Mouse (Mus musculus) cerebellum, adult 8-10 months (tissue): ENCODE results near the gene Scn5a.

Experiments
- DNase-seq: peaks from one replicate; pipeline ENCODE4 v3.0.0; 2022

Gene Scn5a

DNA sequence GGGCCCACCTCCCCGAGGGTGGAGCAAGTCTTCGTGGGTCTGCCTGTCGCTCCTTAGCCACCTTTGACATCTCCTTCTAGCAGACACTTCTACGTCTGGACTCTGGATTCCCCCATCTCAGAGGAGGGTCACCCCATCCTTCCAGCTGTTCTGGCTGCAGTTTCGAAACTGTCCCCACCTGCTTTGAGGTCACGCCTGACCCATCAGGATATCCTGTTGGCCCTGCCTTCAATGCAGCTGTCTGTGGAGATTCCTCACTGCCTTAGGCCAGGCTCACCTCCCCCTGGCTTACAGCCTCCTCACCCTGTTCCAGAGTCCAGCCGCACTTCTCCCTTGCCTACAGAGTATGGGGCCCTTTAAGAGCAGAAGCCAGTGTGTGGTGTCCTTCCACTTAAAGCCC lies 79.9 kb downstream of the Scn5a start:
- no peak for DNase-seq

DNA sequence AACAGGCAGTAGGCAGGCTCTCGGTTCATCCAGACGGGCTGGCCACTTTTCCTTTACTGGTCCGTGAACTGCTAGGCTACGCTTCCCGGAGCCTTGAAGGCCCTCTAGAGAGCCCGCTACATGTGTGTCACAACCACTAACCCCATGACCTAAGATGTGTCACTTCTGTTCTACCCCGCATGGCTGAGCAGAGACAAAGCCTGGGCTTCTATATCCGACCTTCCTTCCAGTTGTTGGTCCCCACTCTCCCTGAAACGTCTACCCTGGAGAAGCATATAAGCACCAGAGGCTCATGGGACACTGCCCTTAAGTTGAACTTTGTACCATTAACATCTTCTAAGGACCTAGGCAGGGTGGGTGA lies 80.6 kb downstream of the Scn5a start:
- DNase-seq = no peak

DNA sequence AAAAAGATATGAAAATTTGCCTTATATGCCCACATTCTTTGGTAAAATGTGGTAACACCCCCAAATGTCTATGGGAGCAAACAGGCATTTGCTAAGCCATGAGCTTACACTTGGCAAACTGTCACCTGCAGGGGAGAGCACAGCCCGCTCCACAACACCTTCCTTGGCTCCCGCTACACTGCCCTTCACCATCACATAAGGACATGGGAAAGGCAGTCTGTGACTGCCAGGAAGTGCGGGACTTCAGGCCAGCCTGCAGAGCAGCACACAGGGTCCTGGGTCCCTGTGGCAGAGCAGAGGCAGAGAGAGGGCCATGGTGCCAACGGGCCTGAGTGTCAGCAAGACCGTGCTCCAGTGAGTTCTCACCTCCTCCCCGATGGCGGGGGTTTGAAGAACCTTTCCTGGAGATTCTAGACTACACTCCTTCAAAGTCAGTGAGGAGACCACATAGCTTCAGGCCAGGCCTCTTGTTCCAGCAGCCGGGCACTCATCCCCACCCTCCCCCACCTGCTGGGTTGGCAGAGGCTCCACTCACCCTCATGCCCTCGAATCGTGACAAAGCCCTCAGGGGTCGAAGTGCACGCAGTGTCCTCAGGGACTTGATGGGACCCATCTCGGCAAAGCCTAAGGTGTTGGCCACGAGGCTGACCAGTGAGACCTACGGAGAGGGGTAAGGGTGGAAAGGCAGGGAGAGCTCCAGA lies 81.1 kb downstream of the Scn5a start:
- DNase-seq = no peak

- no peak for DNase-seq
Observed at GRCm38 (mm10) chr9:119496960-119497359, 81.9 kb downstream of the Scn5a start.

DNA sequence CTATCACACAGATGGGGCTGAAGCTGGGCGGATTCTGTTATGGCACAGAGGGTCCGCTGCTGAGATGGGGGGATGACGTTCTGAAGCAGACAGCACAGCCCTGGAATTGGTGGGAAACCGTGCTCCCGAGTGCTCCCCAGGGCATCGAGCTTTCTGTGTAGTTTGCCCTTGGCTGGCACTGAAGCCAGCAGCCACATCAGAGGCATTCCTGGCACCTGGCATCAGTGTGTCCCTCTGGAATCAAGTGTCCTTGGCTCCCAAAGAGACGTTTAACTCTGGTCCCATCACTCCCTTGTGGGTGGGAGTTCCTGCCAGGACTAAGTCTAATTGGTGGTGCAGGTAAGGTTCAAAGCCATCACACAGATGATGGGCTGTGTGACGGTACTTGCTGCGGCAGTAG lies 82.5 kb downstream of the Scn5a start:
- DNase-seq = no peak

GRCm38 (mm10) chr9:119484868-119485267 lies 93.9 kb downstream of the Scn5a start:
- DNase-seq = no peak

GRCm38 (mm10) chr9:119484420-119484819 lies 94.4 kb downstream of the Scn5a start:
- no peak for DNase-seq

DNA sequence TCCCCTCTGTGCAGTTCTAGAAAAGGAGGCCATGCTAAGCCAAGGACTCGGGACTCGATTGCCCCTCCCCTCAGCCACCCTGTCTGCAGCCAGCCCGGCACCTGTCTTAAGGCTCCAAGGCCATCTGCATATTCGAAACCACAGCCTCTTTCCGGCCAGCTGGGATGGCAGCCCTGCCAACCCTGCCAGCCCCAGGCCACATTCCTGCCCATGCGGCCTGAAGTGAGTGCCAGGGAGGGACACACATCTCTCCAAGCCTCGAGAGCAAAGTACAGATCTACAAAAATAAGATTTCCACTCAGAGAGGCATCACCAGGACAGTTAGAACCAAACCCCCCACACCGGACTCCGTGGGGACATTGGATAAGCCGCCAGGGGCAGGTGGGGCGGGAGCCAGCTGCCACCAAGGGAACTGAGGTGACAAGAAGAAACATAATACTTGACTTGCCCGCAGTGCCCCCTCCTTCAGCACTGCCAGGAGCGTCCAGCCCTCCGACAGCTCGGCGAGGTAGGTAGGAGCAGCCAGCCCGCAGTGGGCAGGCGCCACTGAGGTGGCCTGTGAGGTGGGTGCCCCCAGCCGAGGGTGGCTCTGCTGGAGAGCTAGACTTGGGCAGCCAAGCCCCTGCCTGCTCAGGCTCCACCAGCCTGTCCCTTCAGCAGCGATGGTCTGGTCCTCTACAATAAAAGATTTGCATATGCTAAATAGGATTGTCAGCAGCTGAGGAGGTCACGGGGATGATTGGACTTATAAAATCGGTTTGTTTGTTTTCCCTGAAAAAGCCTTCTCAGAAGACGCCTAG lies 95.1 kb downstream of the Scn5a start:
- DNase-seq = no peak

- no peak for DNase-seq
Observed at GRCm38 (mm10) chr9:119481612-119482011, 97.2 kb downstream of the Scn5a start.

DNA sequence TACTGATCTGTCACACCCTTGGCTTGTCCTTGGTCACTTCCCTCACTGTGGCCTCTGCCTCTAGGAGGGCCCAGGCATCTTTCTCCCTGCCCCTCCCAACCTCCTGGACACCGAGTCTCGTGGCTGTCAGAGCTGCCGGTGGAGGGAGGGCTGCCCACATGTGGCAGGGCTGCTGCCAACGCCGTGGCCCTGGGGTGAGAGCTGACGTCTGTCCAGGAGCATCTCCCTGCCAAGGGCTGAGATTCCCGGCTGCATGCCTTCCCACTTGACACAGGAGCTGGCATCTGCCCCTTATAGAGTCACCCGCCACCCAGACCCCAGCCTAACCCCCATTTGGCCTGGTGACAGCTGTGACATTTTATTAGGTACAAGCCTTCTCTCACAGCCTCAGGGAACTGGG lies 99.5 kb downstream of the Scn5a start:
- DNase-seq = no peak

DNA sequence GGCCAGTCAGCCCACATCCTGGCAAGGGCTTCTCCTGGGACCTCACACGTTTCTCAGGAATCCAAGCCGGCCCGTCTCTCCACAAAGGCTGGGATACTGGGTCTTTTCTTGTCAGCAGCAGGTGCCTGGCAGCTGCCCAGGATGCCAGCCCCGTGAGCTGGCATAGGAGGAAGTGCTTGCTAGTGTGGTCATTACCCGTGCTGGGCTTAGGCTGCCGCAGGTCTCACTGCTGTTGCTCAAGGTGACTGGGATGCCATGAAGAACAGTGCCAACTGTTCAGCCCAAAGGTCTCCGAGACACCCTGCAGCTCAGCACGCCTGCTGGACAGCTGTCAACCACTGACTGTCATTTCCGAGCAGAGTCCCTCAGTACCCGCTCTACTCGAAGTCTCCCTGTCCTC lies 100.5 kb downstream of the Scn5a start:
- DNase-seq = no peak

DNA sequence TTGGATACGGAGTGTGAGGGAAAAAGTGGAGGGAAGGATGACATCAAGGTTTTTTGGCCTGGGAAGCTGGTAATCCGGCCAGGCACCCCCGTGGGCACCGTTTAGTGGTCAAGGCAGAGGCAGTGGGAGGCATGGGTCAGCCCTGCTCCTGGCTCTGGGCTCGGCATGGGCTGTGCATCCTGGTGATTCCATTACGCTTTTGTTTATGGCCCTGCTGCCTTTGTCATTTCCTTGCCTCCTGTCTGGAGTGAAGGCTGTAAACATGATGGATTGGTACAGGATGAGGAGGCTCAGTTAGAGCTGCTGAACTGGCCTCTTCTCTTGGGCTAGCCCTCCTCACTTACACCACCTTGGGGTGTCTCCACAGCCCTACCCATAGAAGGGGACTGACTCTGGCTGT lies 101.1 kb downstream of the Scn5a start:
- no peak for DNase-seq

DNA sequence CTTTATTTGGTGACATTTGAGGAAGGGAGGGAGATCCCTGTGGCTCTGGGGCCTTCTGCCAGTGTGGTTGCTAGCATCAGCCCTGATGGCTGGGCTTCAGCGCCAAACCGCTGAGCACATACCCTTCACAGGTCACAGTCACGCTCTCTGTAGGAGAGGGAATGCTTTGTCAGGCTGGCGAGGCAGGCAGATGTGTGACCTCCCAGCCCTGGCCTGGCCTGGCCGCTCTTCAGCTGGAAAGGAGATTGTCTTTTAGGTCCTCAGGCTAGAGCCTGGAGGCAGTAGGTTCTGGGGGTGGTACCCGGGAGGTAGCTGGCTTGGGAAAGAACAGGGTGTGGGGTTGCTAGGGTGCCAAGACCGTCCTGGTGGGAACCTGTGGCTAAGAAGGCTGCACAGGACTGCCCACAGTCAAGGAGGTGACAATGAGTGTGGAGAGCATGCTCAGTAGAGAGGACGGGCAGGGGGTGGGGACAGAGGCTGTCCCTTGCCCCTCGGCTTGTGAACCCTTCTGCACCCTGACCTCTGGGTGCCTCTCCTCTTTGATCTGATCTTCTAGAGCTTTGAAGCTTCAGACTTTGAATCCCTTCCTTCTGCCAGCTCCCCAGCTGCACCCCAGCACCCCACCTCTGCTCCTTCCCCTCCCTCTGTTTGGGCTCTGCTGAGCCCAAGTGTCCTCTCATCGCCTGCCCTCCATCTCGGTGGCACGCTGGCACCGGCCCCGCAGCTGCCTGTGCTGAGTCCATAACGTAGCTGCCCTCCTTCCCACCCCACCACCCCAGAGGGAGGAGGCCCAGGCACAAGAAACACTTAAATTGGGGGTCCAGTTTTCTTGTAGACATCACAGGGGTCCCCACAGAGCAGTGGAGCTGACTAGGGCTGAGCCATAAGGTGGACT lies 103.9 kb downstream of the Scn5a start:
- no peak for DNase-seq

DNA sequence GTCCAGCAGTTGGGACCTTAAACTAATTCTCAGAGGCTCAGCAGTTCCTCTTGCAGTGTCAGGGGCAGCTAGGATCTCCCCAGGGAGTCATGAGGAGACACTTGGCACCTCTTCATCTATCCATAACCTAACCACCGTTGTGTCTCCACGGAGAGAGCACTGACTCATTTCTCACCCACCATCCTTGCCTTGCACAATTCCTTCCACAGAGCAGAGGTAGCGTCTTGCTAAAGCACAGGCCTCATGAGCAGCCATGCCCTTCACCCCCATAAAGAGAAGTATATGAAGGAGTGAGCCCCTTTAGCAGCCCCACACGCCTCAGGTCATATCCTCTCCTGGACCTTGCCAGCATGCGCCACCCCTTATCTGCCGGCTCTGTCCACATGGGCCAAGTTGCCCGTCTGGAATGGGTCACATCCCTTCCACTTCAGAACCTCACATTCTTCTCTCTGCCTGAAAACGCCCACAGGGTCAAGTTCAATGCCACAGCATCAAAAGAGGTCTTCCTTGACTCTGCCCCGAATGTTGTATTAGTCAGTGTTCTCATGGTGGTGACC lies 105.1 kb downstream of the Scn5a start:
- no peak for DNase-seq

DNA sequence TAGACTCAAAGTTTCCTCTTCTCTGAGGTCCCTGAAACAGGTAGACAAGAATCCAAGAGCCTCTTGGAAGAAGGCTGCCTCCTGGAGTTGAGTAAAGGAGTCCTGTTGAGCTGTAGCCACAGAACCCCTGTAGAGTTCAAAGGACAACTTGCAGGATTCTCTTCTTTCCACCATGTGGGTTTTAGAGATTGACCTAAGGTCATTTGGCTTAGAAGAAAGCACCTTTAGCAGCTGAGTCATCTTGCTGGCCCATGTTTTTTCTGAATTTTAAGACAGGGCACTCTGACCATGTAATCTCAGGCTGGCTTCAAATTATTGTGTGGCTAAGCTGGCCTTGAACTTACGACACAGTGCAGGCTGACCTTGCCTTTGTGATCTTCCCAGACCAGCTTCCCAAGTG lies 105.8 kb downstream of the Scn5a start:
- no peak for DNase-seq

- no peak for DNase-seq
Observed at GRCm38 (mm10) chr9:119472412-119472918, 106.4 kb downstream of the Scn5a start.

GRCm38 (mm10) chr9:119469691-119470353 lies 109.0 kb downstream of the Scn5a start:
- DNase-seq = no peak

DNA sequence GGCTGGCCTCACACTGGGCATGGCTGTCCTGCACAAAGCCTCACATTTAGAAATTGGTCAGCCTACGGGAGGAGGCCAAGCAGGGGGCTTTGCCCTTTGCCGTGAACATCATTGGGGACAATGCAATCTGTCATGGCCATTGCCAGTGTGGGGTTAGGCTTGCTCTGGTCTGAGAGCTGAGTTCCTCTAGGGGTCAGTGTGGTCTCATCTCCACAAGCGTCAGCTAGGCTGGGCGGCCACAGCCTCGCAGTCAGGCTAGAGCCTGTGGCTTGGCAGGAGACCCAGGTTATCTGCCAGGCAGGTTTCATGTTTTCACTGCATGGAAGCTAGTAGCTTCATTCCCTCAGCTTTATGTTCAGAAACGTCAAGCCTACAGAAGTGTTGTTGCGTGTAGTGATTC lies 113.2 kb downstream of the Scn5a start:
- no peak for DNase-seq

DNA sequence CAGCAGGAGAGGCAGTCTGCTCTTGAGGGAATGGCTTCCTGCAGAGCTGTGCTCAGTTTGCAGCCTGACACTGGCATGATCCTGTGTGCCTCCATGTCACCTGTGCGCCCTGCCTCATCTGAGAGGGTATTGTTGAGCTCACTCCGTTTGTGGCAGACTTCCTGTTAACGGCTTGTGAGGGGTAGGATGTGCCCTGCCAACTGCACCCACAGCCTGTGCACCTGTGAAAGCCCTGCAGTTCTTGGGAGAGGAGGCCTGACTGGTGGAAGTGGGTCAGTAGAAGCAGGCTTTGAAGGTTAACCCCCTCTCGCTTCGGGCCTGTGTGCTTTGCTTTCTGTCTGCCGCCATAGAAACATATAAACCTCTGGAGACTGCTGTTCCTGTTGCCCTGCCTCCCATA lies 113.8 kb downstream of the Scn5a start:
- no peak for DNase-seq

GRCm38 (mm10) chr9:119460410-119460809 lies 118.4 kb downstream of the Scn5a start:
- peak; percentile 54 for DNase-seq

- no peak for DNase-seq
Observed at GRCm38 (mm10) chr9:119457122-119457521, 121.7 kb downstream of the Scn5a start.

DNA sequence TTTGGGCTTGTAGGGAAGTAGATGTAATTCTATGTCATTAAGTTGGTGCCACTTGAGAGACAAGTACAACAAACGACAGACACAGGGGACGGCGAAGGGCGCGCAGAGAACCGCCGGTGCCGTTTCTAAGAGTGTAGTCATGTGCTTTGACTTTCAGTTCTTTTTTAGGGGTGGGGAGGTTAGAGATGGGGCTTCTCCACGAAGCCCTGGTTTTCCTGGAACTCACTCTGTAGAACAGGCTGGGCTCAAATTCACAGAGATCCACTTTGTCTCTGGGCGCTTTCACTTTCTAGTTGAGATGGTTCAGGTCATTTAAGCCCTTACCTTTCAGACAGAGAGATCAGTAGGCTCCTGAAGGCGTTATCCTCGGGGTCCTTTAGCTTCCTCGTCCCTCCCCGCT lies 122.8 kb downstream of the Scn5a start:
- no peak for DNase-seq

- no peak for DNase-seq
Observed at GRCm38 (mm10) chr9:119445737-119446136, 133.1 kb downstream of the Scn5a start.
